Mouse (Mus musculus) v-Abl transformed pro-B cells (cell line): Measurements from ENCODE around the gene Gpr137.

Experiments used
- in situ Hi-C, 2 experiments: fragments of 400-800 bp; cut with MboI; formaldehyde crosslinking; loops; one replicate each; pipeline ENCODE4 v1.15.1; 2025; ENCODE audit not compliant: unreplicated experiment in 2 of 2

Gpr137 gene

DNA sequence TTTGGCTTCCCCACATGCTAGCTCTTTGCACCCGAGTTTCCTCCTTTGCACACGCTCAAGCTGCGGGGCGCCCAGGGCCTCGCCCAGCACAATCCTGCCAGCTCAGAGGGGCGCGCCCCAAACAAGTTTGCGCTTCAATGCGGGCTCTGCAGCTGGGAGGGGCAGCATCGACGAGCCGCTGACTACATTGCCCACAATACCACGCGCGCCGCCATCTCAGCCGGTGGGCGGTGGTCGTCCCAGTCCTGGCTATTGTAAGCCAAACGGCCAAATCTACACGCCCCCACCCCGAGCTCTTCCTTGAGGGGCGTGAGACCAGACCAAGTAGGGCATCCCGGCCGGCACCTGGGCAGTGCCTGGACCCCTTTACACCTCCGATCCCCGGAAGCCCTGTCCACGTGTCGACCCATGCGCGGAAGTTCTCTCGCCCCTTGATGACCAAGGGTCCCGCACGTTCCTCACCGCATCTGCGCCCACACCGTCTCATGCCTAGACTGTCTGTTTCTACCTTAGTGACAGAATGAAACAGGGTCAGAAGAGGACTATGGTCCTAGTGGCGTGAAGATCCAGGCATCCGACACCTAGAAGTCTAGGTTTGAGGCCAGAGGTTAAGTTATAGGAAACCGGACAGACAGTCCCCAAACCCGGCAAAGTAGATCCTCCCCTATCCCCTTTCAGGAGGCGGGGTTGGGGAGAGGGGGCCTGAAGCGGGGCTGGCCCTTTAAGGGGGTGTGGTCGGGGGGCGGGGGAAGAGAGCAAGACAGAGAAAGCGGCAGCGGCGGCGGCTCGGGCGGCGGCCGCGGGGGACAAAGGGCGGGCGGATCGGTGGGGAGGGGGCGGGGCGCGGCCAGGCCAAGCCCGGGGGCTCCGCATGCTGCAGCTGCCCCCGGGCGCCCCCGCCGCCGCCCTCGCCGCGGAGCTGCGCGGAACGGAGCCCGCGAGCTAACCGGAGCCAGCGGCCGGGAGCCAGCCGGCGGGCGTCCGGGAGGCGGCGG, 32.2 kb upstream of the Gpr137 start, which contains the start of gene Ppp1r14b:
Gene Ppp1r14b (plus strand): TSS at position 758 of the 995 bp plus-strand sequence.
- in situ Hi-C loops: loop anchor here (5.0 kb wide), 2 partner anchors 48 to 52 kb away; partner anchors contain the start of gene Esrra (in 2 of the 2)

DNA sequence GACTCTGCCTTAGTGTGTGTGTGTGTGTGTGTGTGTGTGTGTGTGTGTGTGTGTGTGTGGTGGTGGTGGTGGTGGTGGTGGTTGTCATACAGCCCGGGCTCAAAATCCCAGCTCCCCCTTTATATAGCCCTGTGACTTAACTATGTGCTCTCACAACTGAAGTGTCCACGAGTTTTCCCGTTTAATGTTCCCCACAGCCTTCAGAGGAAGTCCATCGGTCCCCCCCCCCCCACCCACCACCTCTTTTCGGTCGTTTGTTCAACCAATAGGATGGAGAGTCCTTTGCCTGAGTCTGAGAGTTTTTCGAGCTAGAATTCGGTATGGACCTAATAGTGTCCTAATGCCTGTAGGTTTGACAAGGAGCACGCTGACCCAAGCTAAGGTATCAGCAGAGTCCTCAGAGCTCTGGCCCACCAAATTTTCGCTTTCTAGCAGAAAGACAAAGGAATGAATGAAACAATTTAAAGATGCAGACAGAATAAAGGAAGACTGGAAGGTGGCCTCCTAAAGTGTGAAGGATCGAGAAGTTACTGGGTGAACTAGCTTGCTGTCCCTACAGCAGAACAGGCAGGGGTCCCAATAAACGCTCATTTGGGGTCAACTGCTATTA, 31.4 kb upstream of the Gpr137 start:
- in situ Hi-C loops: no loop called here

DNA sequence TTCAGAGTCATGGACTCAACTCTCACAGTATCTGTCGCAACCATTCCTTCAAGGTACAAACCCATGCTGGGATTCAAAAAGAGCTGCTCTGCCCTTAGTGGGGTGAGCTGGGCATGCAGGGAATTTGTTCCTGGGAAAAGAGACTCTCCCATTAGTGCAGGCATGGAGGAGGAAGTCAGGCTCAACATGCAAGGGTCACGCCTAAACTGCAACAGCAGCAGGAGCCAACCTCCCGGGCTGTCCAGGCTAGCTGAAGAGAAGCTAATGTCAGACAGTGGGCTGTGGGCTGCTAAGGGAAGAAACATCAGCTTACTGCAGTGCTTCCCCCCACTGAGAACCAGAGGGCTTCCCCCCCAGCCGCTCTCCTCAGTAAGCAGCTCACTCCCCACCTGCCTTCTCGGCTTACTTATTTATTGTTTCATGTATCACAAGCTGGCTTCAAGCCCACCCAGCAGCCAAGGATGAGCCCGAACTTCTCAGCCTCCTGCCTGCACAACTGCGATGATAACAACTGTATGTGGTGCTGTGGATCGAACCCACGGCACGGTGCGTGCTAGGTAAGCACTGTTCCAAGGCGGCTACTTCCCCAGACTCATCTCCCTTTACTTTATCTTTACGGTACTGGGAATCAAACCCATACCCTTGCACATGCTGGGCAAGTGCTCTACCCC, 30.1 kb upstream of the Gpr137 start:
- in situ Hi-C loops: no loop called here

DNA sequence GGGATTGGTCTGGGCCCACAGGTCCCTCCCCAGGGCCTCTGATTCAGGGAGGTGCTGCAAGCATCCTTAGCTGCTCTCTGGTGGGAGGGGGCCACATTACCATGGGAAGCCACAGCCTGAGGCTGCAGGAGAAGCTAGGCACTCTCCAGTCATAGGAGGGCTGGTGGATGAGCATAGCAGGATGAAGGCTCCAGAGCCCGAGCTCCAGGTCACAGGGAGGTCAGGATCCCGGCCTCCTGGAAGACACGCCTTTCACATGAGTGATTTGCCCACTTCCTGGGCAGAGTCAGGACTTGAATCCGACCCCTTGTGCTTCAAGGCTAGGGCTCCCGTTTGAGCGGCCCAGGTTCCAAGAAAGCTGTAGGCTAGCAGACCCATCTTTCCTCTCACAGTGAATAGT, 29.4 kb upstream of the Gpr137 start:
- in situ Hi-C loops: no loop called here

DNA sequence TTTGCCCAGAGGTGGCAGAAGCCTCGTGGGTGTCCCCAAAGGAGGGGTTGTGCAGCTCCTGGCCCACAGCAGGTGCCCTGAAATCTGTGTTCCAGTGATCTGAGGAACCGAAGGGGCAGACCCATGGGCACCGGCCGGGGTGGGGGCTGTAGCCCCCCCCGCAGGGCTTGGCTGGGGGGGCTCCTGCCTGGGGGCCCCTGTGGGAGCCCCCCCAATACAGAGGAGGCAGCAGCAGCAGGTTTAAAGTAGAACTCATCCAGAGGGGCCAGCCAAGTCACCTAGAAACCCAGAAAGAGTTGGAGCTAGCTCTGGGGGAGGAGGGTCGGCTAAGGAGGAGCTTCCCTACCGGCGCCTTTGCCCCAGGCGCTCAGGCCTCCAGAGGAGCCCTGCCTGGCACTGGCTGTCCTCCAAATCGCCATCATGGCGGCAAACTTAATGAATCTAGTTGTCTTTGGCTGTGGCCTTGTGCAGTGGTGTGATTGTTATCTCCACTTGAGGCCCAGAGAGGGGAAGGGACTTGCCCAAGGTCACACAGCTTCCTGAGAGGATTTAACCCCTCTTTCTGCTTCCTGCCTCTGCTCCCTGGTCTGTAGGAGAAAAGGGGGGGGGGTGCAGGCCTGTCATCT, 28.3 kb upstream of the Gpr137 start:
- in situ Hi-C loops: no loop called here

DNA sequence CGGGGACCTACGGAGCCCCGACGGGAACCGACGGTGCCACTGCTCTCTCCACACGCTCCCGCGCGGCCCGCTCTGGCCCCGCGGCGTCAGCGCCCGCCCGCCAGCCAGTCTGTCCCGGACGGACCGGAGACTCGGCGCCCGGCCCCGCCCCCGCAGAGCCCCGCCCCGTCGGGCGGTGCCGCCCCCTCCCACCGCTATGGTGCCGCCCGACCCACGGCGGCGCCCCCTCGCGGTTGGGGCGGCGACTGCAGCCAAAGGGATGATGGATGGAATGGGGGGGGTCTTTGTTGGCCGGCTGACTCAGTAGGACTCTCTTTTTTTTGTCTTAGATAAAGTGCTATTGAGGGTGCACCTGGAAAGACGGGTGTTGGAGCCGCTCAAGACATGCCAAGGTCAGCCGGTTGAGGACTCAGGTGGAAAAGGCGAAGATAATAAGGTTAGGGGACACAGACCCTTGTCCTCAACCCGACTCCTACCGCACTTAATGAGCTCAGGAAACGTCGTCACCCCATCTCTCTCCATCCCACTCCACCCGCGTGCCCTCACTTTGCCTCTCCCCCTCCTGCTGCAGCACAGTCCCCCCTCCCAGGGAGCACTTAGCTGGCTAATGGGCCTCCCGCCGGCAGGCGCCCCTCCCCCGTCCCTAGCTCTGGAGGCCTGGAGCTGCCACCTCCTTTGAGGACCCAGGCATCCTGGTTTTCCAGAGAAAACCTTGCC, 27.5 kb upstream of the Gpr137 start:
- in situ Hi-C loops: no loop called here

DNA sequence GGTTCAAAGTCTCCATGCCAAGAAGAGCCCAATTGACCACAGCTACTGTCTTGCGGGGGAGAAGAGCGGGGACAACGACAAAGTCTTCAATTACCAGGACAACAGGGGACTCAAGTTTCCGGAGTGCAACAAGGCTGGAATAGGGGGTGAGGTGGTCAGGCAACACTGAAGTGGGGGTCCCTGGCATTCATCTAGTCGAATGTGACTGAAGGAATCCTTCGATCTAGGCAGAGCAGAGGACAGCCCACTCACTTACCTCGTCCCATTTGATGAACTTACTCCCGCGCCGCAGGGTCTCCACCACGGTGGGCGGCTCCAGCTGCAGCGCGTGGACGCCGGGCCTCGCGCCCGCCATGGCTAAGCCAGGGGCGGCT, 27.0 kb upstream of the Gpr137 start:
- in situ Hi-C loops: no loop called here

DNA sequence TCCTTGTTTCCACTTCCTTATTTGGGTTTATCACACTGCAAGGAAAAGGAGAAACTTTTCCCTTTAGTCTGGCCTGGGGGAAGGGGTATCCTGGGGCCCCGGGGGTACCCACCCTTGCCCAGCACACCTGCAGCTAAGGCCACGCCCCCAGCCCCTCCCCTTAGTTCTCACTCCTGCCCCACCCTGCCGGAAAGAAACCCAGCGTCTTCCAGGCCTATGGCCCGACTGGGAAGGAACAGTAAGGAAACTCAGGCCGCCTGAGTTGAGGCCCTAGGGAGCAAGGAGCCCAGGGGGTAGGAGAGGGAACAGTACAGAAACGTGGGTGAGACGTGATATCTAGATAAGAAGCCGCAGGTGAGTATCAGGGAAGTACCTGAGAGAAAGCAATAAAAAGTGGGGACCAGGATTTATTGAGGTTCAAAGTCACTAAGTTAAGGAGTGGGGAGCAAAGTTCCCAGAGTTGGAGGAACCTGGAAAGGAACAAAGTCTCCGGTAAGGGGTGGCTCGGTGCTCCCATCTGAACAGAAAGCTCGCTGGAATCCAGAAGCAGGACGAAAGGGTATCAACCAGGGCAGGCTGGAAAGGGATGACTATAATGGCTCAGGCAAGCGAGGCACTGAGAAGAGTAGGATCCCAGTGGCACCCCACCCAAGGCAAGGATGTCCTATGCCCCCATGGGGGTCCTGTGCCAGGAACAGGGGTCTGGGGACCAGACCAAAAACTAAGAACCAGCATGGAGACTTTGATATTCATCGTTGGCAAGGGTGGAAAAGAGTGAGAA, 26.4 kb upstream of the Gpr137 start:
- in situ Hi-C loops: no loop called here

DNA sequence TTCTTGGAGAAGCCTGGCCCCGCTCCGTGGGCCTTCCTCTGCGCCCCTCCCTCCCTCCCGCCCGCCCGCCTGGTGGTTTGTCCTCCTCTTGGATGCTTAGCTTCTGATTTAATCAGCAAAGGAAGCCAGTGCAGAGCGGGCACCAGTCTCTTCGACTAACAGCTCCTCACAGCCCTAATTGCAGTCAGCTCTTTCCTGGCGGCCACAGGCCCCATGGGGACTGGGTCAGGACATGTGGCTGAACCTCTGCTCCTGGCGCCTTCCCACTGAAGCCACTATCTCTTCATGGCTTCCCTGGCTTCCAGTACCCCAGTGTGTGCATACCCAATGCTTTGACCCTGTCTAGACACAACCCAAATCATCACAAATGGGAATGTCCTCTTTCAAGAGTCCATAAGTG, 14.2 kb upstream of the Gpr137 start:
- in situ Hi-C loops: no loop called here

DNA sequence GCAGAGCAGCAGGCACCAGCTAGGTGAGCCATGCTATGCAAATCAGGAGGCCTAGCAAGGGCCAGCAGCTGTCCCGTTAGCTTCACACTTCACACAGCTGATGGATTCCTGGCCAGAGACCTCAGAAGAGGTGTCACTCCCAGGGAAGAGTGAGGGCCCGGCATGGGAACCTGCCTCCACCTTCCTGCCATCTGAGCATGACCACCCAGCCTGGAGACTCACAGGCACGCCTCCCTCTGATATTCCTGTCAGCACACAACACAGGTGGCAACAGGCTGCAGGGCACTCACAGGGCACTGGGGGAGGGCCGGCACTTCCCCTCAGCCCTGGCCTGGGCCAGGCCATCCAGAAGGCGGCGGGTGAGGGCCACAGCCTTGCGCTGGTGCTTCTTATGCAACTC, 13.1 kb upstream of the Gpr137 start:
- in situ Hi-C loops: no loop called here

DNA sequence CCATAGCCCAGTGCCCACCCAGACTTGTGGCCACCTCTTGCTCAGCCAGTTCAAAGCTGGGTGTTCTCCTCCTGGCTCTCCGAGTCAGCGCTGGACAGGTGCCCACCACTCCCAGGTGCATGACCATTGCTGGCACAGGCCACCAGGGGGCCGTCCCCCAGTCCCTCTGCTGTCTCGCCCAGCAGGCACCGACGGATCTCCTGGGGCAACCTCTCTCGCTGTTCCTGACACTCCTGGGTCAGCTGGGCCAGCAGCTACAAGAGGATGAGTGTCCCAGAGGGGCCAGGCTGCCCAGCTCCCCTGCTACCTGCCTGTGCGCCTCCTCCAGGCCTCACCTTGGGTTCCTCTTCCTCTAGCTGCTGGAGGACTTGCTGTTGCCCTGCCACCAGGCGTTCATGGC, 11.8 kb upstream of the Gpr137 start:
- in situ Hi-C loops: no loop called here

DNA sequence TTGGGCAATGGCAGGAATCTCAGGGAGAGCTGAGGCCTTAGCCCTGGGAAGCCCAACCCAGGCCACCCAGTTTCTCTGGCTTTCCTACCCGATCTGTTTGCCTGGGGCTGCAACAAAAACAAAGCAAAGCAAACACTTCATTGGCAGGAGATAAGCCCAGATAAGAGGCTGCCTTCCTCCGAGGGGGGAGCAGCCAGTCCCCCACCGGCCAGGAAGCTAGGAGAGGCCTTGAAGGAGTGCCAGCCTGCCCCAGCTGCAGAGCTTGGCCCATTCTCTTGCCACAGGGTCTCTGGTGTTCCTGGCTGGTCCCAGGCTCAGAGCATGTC, 10.4 kb upstream of the Gpr137 start:
- in situ Hi-C loops: no loop called here

DNA sequence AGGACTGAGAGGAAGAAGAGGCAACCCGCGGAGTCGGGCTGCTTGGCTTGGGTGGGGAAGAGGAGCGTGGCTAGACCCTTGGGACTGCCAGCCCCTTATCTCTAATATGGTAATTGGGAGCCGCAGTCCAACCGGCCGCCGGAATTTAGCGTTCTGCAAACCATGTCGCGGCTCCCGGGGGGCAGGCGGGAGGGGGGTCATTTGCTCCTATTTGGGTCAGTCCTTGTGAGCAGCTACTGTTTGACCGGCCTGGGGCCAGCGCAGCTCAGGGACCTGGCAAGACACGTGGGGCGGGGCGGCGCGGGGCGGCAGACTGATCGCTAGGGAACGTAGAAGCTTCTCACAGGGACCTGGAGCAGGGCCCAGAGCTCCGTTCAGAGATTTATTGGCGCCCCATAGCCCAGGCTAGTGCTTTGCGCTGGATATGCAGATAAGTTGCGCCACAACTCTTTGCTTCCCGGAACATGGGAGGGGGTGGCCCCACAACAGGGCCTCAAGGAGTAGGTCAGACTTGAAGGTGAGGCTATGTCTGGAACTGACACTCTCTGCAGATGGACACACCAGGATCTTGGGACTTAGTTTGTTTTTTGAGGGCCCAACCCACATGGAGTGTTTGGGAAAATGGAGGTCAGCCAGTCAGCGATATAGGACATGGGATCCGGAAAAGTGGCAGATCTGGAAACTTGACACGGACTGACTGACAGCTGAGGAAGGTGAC, 9.9 kb upstream of the Gpr137 start:
- in situ Hi-C loops: no loop called here

DNA sequence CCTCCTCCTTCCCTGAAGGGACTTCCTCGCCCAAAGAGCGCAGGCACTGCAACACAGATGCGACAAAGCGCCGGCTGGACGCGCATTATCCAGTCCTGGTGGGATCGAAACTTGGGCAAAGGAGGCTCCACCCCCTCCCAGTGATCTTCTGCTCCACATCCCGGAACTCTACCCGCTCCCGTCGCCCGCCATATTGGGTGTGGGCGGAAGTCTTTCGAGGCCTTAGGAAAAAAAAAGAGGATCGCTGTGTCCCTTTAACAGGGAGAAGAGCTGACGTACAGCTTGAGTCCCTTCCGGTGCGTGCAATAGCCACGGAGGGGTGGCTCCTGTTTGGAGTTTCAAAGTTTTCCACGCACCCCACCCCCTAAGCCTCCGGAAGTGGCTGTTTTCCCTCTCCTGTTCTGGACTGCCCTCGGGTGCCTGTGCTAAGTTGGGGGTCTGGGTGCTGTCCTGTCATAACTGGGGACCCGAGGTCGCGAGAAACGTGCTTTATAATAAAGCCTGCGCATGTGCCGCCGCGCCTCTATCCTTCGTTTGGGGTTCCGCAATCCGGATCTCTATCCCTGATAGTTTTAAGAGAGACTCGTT, 9.2 kb upstream of the Gpr137 start:
- in situ Hi-C loops: no loop called here

DNA sequence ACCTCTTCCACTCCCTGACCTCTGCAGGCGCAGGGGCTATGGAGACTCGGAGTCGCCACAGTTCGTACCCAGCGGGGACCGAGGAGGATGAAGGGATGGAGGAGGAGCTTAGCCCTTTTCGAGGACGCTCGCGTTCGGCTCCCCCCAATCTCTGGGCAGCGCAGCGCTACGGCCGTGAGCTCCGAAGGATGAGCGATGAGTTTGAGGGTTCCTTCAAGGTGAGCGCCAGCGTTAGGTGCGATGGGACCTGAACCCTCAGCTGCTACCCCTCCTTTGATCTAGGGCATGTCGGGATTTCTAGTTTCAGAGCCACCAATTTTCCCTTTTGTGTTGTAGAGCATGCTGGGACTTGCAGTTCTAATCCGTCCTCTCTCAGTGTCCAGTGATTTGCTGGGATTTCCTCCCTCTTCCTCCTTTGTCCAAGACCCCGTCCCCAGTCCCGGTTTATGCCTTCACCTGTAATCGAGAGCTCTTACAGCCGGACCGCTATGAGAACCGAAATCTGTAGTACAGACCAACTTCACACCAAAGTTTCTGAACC, 8.4 kb upstream of the Gpr137 start:
- in situ Hi-C loops: no loop called here

DNA sequence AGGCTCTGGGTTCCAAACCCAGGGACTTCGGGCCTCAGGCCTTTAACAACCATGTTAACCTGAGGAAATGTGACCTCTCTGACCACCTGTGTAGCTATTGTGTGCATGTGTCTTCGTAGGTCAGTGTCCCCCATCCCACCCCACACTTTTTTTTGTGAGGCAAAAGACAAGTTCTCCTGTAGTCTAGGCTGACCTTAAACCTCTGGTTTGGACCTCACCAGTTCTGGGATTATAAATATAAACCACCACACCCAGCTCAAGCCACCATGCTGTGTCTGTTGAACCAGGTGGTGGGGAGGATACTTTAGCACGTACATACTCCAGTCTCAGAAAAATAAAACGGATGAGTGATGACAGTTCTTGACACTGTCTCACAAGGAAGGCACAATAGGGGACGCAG, 7.7 kb upstream of the Gpr137 start:
- in situ Hi-C loops: no loop called here

DNA sequence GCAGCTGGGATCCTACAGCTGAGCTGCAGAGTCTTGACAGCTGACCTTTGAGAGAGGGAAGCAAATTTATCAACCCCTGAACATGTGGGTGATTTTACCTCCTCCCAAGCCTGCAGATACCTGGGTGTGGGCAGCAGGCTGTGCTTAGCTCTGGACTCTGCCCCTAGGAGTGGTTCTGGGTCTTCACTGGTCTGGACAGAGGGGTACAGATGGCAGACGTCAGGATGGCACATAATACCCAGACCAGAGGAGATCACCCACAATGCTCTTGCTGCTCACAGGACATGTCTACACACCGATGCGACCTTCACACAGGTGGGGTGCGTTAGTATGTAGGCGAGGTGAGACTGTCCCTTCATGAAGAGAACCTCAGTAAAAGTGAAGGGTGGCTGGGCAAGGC, 7.3 kb upstream of the Gpr137 start:
- in situ Hi-C loops: no loop called here

DNA sequence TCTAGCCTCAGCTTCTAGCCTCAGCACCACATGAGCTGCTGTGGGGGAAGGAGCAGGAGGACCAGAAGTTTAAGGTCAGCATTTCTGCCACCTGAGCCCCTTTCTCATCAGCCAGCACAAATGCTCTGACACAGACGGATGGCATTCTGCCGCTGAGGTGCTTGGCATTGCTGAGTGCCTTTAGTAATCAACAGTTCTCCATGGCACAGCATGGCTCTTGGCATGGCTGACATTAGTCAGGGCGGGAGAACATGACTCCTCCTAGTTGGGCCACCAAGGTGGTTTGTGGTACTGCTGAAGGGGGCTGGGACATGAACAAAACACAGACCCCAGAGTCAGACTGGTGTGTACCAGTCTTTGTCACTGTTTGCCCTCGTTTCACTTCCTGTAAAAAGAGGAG, 5.9 kb upstream of the Gpr137 start:
- in situ Hi-C loops: no loop called here
